Mouse (Mus musculus) left cerebral cortex, adult 8-10 months (tissue): ENCODE measurements at regions not wholly inside any gene's neighbourhood (a gene's known extent, or its start where the extent isn't known, plus 50 kb on each side); places are given as distances from the start of the nearest gene placed in this dataset.

Source experiments
- DNase-seq, 2 experiments: peaks; one replicate each; pipeline ENCODE4 v3.0.0; 2022; ENCODE audit warnings: low spot score in 2 of 2

DNA sequence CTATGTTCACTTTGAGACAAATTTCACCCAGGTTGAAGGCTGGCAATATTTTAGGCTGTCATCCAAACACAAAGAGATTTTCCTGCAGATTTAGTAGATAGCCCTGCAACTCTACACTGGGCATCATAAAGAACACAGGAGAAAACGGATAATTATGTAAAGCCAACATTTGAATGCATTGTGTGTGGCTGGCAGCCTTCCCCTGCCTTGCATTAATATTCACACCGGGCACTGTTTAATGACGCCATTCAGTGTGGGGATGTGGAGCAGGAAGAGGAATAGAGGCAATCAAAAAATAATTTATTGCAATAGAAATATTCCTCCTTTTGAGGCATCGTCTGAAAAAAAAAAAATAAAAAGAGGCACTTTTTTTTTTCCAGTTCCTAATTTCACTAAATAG is 105.7 kb downstream of the Samd5 start:
- DNase-seq = no peak

DNA sequence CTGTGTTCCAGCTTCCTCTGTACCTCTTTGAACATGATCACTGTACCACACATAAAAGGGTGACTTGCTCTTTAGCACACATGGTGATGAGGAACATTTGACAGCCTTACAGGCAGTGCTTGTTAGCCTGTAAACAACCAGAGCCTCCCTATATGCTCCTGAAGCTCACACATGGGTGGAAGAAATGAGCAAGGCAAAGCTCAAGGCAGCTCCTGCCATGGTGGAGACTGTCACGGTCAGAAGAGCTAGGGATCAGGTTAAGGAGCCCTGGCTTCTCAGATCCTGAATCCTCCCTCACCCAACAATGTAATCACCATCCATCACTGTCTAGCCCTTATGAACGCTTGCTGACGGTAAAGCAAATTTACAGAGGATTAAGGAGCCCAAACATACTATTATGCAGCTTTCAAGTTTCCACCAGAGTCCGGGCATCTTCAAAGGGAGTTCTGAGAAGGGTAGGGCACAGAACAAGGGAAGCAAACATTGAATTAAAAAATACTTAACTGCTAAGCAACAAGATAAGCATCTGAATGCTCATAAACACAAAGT is 117.4 kb downstream of the Samd5 start:
- no peak for DNase-seq

GRCm38 (mm10) chr10:9557092-9557491 is 117.9 kb downstream of the Samd5 start:
- DNase-seq = no peak

- DNase-seq = no peak
Observed at GRCm38 (mm10) chr10:9553946-9554345, 121.1 kb downstream of the Samd5 start.

DNA sequence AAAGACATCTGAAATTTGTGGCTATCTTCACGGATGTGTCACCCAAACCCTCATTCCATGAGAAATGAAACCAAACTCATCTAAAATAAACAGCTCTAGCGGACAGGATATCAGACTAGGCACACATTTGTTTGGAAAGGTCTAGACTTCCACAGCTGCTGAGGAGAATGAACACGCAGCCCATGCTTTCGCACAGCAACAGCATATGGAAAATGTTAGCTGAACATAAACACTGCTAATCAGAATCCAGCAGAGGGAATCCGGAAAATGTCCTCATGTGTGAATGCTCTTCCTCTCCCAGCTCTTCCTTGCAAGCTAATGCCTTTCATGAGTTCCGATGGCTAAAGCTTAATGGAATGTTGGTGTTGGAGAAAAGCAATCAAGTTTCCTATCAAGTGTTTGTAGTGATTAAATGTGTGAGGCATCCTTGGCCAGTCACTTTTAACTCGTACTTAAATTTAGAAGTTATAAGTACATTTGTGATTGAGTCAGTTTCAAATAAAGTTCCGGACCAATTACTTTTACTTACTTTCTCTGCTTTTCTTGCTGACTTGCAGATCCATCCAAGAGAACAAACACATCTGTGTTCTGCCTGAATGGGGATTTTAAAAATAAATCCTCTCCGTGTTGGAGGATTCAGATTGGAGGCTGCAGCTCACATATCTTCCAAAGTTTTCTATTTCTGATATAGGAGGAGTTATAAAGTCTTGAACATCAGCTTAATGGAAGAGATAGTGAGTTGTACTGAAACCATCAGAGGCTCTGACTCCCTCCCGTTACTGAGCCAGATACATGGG is 124.9 kb downstream of the Samd5 start:
- no peak for DNase-seq

DNA sequence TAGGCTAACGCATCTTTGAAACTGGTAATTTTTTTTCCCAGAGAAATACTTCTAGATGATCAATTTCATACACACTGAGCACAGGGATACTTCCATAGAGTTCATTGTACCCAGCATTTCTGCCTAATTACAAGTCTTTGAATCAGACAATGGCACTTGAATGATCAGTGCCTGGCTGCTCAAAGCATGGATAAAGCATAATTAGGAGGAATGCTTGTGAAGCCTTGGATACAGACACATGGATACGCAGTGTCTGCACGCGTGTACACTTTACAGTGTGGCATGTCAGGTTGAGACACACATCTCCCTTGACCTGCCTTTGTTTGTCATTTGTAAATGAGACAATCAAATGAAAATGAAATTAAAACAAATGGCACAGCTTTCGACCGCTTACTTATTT is 129.2 kb downstream of the Samd5 start:
- DNase-seq = no peak

DNA sequence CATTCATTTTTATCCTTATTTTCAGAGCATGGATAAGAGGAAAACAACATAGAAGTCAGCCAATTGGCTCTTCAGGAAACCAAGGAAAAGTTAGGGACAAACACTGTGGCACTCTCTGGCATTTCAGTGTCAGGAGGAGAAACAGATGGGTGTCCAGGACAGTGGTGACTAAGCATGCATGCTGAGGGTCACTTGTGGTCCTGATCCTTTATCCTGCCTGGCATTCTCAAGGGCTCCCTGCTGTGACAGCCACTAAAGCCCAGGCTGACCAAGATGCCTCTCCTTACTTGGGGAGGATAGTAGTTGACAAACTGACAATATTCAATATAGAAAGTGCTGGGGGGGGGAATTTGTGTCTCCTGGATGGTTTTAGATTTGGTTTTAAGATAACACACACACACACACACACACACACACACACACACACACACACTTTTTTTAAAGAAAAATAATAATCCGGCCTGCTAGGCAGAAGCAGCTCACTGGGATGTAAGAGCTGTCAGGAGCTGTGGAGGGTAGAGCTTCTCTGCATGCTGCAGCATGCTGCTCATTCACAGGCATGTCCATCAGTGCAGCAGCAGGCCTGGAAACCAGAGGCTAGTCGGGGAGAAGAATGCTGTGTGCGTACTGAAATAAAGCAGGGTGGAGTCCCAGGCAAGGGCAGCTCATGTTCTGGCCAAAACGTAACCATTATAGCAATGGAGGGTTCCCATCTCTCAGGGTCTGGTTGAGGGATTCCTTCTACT is 130.8 kb downstream of the Samd5 start:
- no peak for DNase-seq

DNA sequence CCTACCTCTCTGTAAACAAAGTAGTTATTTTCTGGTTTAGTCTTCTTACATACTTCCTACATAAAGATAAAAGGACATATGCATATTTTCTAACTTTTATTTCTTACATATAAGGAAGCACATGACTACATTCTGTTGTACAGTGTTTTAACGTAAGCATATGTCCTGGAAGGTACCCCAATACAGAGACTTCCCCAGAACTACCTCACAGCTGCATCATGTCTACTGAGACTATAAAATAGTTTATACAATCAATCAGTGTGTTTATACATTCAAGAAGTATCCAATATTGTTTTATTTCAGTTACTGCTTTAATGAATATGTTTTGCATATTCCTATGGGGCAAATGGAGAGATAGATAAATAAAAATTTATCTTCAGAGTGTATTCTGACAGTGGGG is 133.4 kb downstream of the Samd5 start:
- no peak for DNase-seq

GRCm38 (mm10) chr10:9537686-9538085 is 137.3 kb downstream of the Samd5 start:
- DNase-seq = no peak

DNA sequence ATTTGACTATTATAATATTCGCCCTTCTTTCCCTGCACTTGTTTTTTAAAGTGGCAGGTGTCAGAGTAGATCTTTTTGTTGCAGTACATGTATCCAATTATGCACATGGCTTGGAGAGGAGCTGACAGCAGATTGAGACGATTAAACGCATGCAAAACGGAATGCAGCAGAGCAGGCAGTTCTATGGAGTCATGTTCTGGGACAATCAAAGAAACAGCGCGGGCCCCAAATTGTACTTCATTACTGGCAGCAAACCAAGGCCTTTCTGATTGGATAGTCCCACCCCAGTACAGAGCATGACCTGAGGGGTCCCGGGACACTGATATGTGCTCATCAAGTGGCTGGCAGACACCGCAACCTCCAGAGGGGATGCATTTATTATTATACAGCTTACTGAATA is 140.5 kb downstream of the Samd5 start:
- no peak for DNase-seq

- DNase-seq = no peak
Observed at GRCm38 (mm10) chr10:9533283-9533682, 141.7 kb downstream of the Samd5 start.

DNA sequence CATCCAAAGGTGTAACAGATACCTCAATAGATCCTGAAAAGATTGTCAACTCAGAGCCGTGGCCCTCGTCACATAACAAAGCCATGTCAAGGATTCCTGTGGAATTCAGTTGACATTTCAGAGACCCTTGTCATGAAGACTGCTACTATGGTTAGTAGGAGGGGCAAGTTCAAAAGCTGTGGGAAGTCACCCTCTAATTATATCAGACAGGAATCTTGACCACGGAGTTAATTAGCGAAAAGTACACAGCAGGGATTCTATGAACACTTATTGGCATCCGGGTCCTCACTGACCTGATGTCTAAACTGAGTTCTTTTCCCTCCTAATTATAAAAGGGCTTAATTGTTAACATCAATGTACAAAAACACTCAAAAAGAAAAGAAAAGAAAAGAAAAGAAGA is 143.1 kb downstream of the Samd5 start:
- DNase-seq = no peak

DNA sequence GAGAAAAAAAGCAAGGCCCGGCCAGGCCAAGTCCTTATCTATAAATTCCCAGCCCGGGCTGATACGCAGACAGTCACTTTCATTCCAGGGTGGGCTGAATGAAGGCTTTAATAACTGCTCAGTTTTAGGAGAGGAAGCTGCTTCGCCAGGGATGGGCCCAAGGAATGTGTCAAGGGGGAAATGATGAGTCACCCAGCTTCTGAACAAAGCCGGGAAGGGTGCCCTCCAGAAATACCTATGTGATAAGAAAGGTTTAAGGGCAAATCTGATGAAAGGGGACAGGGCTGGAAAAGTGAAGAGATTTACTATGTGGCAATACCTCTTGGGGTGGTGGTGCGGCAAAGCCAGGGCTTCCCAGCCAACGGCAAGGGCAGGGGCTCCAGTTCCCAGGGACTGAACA is 145.6 kb downstream of the Samd5 start:
- no peak for DNase-seq

GRCm38 (mm10) chr10:9528066-9528465 is 146.9 kb downstream of the Samd5 start:
- no peak for DNase-seq

GRCm38 (mm10) chr10:9509764-9510390 is 165.1 kb downstream of the Samd5 start:
- DNase-seq = no peak

- no peak for DNase-seq
Observed at GRCm38 (mm10) chr10:9509092-9509671, 165.8 kb downstream of the Samd5 start.

DNA sequence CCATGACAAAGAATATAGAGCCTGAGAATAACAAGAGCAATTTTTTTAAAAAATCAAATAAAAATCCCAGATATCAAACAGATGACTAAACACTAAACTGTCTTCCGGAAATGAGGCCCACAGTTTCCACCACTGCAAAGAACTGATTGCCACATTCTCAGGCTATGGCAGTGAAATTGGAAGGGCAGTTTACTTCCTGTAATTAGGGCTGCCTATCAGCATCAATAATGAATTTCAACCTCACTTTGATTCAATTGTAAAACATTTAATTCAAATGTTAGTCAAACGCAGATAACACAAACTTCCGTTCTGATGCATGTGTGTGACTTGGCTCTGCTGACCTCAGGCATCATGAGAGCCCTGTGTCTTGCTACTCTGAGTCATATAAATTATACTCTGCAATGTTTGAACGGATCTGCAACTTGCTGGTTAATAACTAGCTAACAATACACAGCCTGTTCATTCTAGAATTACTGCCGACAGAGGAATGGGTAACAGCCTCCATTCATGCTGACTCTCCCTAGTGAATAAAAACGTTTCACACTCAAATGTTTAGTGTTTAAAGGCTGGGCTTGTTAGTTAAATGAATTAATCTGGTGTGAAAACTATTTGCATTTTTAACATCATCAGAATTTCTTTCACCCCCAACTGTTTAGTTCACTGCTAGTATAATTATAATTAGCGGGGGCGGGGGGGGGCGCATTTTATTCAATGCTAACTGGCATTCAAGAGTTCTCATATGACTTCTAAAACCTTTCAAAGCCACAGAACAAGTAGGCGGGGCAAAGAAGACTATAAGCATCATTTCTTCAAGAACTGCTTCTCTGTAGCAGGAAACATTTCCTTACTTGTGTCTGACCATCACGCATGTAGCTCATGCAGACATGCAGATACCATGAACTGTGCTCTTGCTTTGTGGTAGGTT is 171.2 kb downstream of the Samd5 start:
- DNase-seq = no peak

DNA sequence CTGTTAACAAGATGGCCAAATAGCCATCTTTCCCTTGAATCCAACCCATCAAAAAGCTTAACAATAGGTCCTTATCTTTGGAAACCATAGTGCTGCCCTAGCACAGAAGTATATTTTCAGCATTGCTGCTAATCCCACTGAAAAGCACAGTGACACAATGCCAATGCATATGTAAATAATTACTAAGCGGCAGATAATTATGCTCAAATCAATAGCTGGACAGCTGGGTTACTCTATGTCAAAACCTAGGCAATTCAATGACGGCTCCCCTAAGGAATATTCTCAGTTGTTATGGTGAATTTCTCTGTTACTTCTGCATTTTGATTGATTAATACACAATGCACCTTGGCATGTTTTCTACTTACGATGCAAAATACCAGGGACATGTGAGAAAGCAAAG is 176.5 kb downstream of the Samd5 start:
- no peak for DNase-seq

DNA sequence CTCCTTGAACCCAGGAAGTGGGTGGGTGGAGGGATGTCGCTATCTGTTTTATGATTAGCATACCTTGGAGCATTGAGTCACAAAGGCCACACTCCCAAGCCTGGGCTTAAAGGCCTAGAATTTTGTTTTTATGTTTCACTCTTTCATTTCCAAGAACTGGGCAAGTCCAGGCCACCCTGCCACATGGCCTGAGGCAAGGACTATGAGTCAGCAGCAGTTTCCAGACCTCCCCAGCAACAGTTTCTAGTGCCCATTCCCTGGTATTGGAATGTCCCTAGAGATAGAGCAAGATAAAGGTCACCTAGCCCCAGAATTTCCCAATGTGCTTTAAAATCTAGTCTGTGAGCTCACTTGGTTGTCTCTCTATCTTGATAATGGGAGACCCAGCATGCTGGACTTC is 178.0 kb downstream of the Samd5 start:
- no peak for DNase-seq

GRCm38 (mm10) chr10:9495143-9495651 is 179.8 kb downstream of the Samd5 start:
- no peak for DNase-seq

DNA sequence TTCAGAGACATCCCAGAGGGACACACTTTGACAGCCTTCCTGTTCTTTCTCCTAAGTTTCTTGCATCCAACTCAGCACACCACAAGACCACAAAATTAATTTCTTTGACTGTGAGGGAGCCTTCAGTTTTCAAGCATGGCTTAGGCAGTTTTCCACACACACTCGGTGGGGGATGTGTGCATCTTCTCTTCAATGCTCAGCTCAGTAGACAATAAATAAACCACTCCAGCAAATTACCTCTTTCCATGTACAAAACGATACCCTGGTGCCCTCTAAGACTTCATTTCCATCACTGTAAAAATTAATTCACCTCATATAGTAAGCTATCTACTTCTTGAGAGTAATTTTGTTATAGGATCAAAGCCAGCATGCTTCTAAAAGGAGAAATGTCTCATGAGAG is 184.6 kb downstream of the Samd5 start:
- DNase-seq = no peak
